Mouse (Mus musculus) forebrain, embryonic 13.5 days (tissue): ENCODE measurements around the gene Rflnb. TPM values are rescaled to one million over a fixed set of nuclear protein-coding genes. Genes with fewer than 3 reads are reported as not detected.

ENCODE experiments used
- ATAC-seq: fragments of 200-750 bp; cut with Nextera tagmentation; 2 replicates; pipeline ENCODE4 v1.8.0; 2017
- H3K27ac ChIP-seq: fragments of 300-500 bp; sonication (generic); 2 replicates; pipeline ENCODE4 v1.5.1; 2015; ENCODE audit warnings: inconsistent platforms, mild to moderate bottlenecking, moderate library complexity
- H3K27me3 ChIP-seq: fragments of 300-500 bp; sonication (generic); 2 replicates; pipeline ENCODE4 v1.6.1; 2015; ENCODE audit warnings: mild to moderate bottlenecking, inconsistent platforms
- H3K36me3 ChIP-seq: fragments of 300-500 bp; sonication (generic); 2 replicates; pipeline ENCODE4 v1.6.1; 2015; ENCODE audit warnings: mild to moderate bottlenecking, inconsistent platforms; ENCODE audit not compliant: poor library complexity, severe bottlenecking
- H3K4me1 ChIP-seq: fragments of 300-500 bp; sonication (generic); 2 replicates; pipeline ENCODE4 v1.6.1; 2015; ENCODE audit warnings: inconsistent platforms
- H3K4me2 ChIP-seq: fragments of 300-500 bp; sonication (generic); 2 replicates; pipeline ENCODE4 v1.6.1; 2015; ENCODE audit warnings: inconsistent platforms, mild to moderate bottlenecking, moderate library complexity
- H3K4me3 ChIP-seq: fragments of 300-500 bp; sonication (generic); 2 replicates; pipeline ENCODE4 v1.5.1; 2015; ENCODE audit warnings: mild to moderate bottlenecking, inconsistent platforms
- H3K9ac ChIP-seq: fragments of 300-500 bp; sonication (generic); 2 replicates; pipeline ENCODE4 v1.6.1; 2015; ENCODE audit warnings: mild to moderate bottlenecking, inconsistent platforms
- H3K9me3 ChIP-seq: fragments of 300-500 bp; sonication (generic); replicated peaks from 2 replicates; pipeline ENCODE4 v1.6.1; 2016; ENCODE audit warnings: inconsistent platforms
- WGBS: fragments of 180-500 bp; shearing (Covaris S2); methylation state at CpG from one replicate; pipeline ENCODE4 v1.1.7; 2015; 5-methylcytosine and 5-hydroxymethylcytosine counted together
- polyA plus RNA-seq: library from polyadenylated mRNA; unstranded; fragments of >200 nt; fragmentation: Nextera tagmentation; extraction: Ambion mirVana; gene quantifications from 2 replicates; pipeline ENCODE4 v1.2.1, GENCODE M21; 2015

Rflnb gene
- polyA plus RNA-seq, 1 experiment from 2014 or later: 4.9 TPM

GRCm38 (mm10) chr11:76033836-76034235, 6.3 kb upstream of the Rflnb start:
- Histone ChIP-seq H3K27ac (no peak overlapping the region), H3K9ac (no peak overlapping the region), H3K36me3 (no peaks in the 10 kb centered on the region), H3K9me3 (no peaks in the 10 kb centered on the region), H3K4me3 (no peak overlapping the region), H3K4me1 (no peaks in the 10 kb centered on the region), H3K4me2 (no peak overlapping the region), H3K27me3 (peaks cover 7% of the 10 kb centered on the region; the same call in 1 of the 2 replicates)
- WGBS: 82% methylated on average over 4 of the region's 4 CpGs
- ATAC-seq: no peak

GRCm38 (mm10) chr11:76033359-76033758, 5.8 kb upstream of the Rflnb start:
- ATAC-seq: no peak
- H3K27me3 ChIP-seq: peaks cover 7% of the 10 kb centered on the region; the same call in 1 of the 2 replicates
- no peak overlapping the region for H3K4me2 ChIP-seq
- no peaks in the 10 kb centered on the region for H3K4me1 ChIP-seq
- no peaks in the 10 kb centered on the region for H3K36me3 ChIP-seq
- WGBS: 91% methylated on average over 6 of the region's 6 CpGs
- no peak overlapping the region for H3K27ac ChIP-seq
- no peak overlapping the region for H3K9ac ChIP-seq
- no peaks in the 10 kb centered on the region for H3K9me3 ChIP-seq
- no peak overlapping the region for H3K4me3 ChIP-seq

GRCm38 (mm10) chr11:76028072-76028465, 487 bp upstream of the Rflnb start:
- peak overlapping the region; percentile 72 for H3K9ac ChIP-seq
- ATAC-seq: peak; percentile 53; the same call in 1 of the 2 replicates
- H3K36me3 ChIP-seq: no peaks in the 10 kb centered on the region
- WGBS: 0% methylated on average over 6 of the region's 14 CpGs
- peaks cover 11% of the 10 kb centered on the region for H3K4me1 ChIP-seq
- H3K9me3 ChIP-seq: no peaks in the 10 kb centered on the region
- H3K27me3 ChIP-seq: peaks cover 22% of the 10 kb centered on the region
- peak overlapping the region; percentile 94 for H3K4me2 ChIP-seq
- no peak overlapping the region for H3K27ac ChIP-seq
- H3K4me3 ChIP-seq: peak overlapping the region; percentile 58

- H3K9ac ChIP-seq: peak overlapping the region; percentile 72
- H3K27me3 ChIP-seq: peaks cover 22% of the 10 kb centered on the region
- 3% methylated on average over 13 of the region's 14 CpGs for whole genome bisulfite sequencing
- H3K4me2 ChIP-seq: peak overlapping the region; percentile 94
- H3K9me3 ChIP-seq: no peaks in the 10 kb centered on the region
- peaks cover 11% of the 10 kb centered on the region for H3K4me1 ChIP-seq
- H3K36me3 ChIP-seq: no peaks in the 10 kb centered on the region
- H3K27ac ChIP-seq: no peak overlapping the region
- ATAC-seq: no peak
- peak overlapping the region; percentile 58 for H3K4me3 ChIP-seq
These were observed 949 bp downstream of the Rflnb start for GRCm38 (mm10) chr11:76026527-76027138.

GRCm38 (mm10) chr11:76025080-76025583, 2.5 kb downstream of the Rflnb start:
- Histone ChIP-seq H3K9ac (no peak overlapping the region), H3K36me3 (no peaks in the 10 kb centered on the region), H3K27me3 (peaks cover 22% of the 10 kb centered on the region), H3K9me3 (no peaks in the 10 kb centered on the region), H3K4me1 (peaks cover 11% of the 10 kb centered on the region), H3K4me3 (no peak overlapping the region), H3K4me2 (no peak overlapping the region), H3K27ac (no peak overlapping the region)
- no peak for ATAC-seq
- 49% methylated on average over 7 of the region's 7 CpGs for WGBS

- H3K27me3 ChIP-seq: peaks cover 2% of the 10 kb centered on the region; the same call in 1 of the 2 replicates
- no peaks in the 10 kb centered on the region for H3K9me3 ChIP-seq
- no peaks in the 10 kb centered on the region for H3K4me1 ChIP-seq
- 90% methylated on average over 9 of the region's 9 CpGs for WGBS
- H3K36me3 ChIP-seq: no peaks in the 10 kb centered on the region
- no peak overlapping the region for H3K9ac ChIP-seq
- no peak overlapping the region for H3K4me2 ChIP-seq
- H3K27ac ChIP-seq: no peak overlapping the region
- no peak overlapping the region for H3K4me3 ChIP-seq
- ATAC-seq: no peak
These were observed 6.7 kb downstream of the Rflnb start for GRCm38 (mm10) chr11:76020916-76021315.

GRCm38 (mm10) chr11:76019879-76020278, 7.7 kb downstream of the Rflnb start:
- Histone ChIP-seq H3K4me1 (no peaks in the 10 kb centered on the region), H3K9me3 (no peaks in the 10 kb centered on the region), H3K4me3 (no peak overlapping the region), H3K4me2 (no peak overlapping the region), H3K36me3 (no peaks in the 10 kb centered on the region), H3K27ac (no peak overlapping the region), H3K9ac (no peak overlapping the region), H3K27me3 (no peaks in the 10 kb centered on the region)
- no peak for ATAC-seq
- 79% methylated on average over 4 of the region's 4 CpGs for WGBS

GRCm38 (mm10) chr11:76015814-76016213, 11.8 kb downstream of the Rflnb start:
- ATAC-seq: no peak
- Histone ChIP-seq H3K27me3 (no peaks in the 10 kb centered on the region), H3K4me3 (no peak overlapping the region), H3K4me1 (no peaks in the 10 kb centered on the region), H3K4me2 (no peak overlapping the region), H3K9me3 (no peaks in the 10 kb centered on the region), H3K27ac (no peak overlapping the region), H3K9ac (no peak overlapping the region), H3K36me3 (no peaks in the 10 kb centered on the region)
- WGBS: 68% methylated on average over 4 of the region's 4 CpGs

- Histone ChIP-seq H3K27me3 (no peaks in the 10 kb centered on the region), H3K4me2 (no peak overlapping the region), H3K36me3 (no peaks in the 10 kb centered on the region), H3K9me3 (no peaks in the 10 kb centered on the region), H3K27ac (no peak overlapping the region), H3K9ac (no peak overlapping the region), H3K4me3 (no peak overlapping the region), H3K4me1 (no peaks in the 10 kb centered on the region)
- 85% methylated on average over 6 of the region's 6 CpGs for WGBS
- no peak for ATAC-seq
These were observed 12.3 kb downstream of the Rflnb start for GRCm38 (mm10) chr11:76015251-76015650.

- H3K4me1 ChIP-seq: no peaks in the 10 kb centered on the region
- H3K4me2 ChIP-seq: no peak overlapping the region
- no peaks in the 10 kb centered on the region for H3K9me3 ChIP-seq
- no peak overlapping the region for H3K4me3 ChIP-seq
- H3K9ac ChIP-seq: no peak overlapping the region
- 89% methylated on average over 9 of the region's 9 CpGs for WGBS
- no peak overlapping the region for H3K27ac ChIP-seq
- H3K27me3 ChIP-seq: no peaks in the 10 kb centered on the region
- no peaks in the 10 kb centered on the region for H3K36me3 ChIP-seq
- no peak for ATAC-seq
These were observed 16.6 kb downstream of the Rflnb start for GRCm38 (mm10) chr11:76010838-76011624.

GRCm38 (mm10) chr11:76009101-76009500, 18.5 kb downstream of the Rflnb start:
- WGBS: 84% methylated on average over 6 of the region's 6 CpGs
- Histone ChIP-seq H3K9ac (no peak overlapping the region), H3K27me3 (no peaks in the 10 kb centered on the region), H3K9me3 (no peaks in the 10 kb centered on the region), H3K36me3 (no peaks in the 10 kb centered on the region), H3K4me3 (no peak overlapping the region), H3K4me2 (no peak overlapping the region), H3K27ac (no peak overlapping the region), H3K4me1 (no peaks in the 10 kb centered on the region)
- no peak for ATAC-seq

GRCm38 (mm10) chr11:76008162-76008561, 19.4 kb downstream of the Rflnb start:
- H3K4me3 ChIP-seq: no peak overlapping the region
- no peaks in the 10 kb centered on the region for H3K27me3 ChIP-seq
- no peak overlapping the region for H3K27ac ChIP-seq
- no peak overlapping the region for H3K9ac ChIP-seq
- no peak overlapping the region for H3K4me2 ChIP-seq
- H3K4me1 ChIP-seq: no peaks in the 10 kb centered on the region
- WGBS: 80% methylated on average over 2 of the region's 2 CpGs
- ATAC-seq: no peak
- no peaks in the 10 kb centered on the region for H3K9me3 ChIP-seq
- H3K36me3 ChIP-seq: no peaks in the 10 kb centered on the region
